Mouse (Mus musculus) heart, embryonic 14.5 days (tissue): ENCODE data around the gene Mef2b. TPM values are rescaled to one million over a fixed set of nuclear protein-coding genes. Genes with fewer than 3 reads are reported as not detected.
A peak's percentile ranks its signal among the peaks of the same experiment; 100 is the strongest.

Source experiments
- ATAC-seq: fragments of 200-750 bp; cut with Nextera tagmentation; 2 replicates; pipeline ENCODE4 v1.8.0; 2017; ENCODE audit warnings: low read depth, moderate TSS enrichment; ENCODE audit not compliant: insufficient number of reproducible peaks, insufficient read depth, low FRiP score
- H3K27ac ChIP-seq, 2 experiments: fragments of 200-500 bp in 1 of 2; fragments of 300-500 bp in 1 of 2; sonication (generic) in 1 of 2; replicated peaks in 1 of 2; 2 replicates each; pipeline ENCODE4 v1.5.1; 2012 to 2014; ENCODE audit warnings: low read depth in 2 of 2, low read length in 2 of 2, control low read depth in 1 of 2, mild to moderate bottlenecking in 1 of 2, mixed read lengths in 1 of 2; ENCODE audit not compliant: control insufficient read depth in 1 of 2, insufficient read depth in 1 of 2
- H3K27me3 ChIP-seq: fragments of 300-500 bp; sonication (generic); 2 replicates; pipeline ENCODE4 v1.6.1; 2014; ENCODE audit warnings: mild to moderate bottlenecking, low read length, control low read depth; ENCODE audit not compliant: control insufficient read depth, insufficient read depth
- H3K36me3 ChIP-seq: fragments of 300-500 bp; sonication (generic); 2 replicates; pipeline ENCODE4 v1.6.1; 2014; ENCODE audit warnings: mild to moderate bottlenecking, control low read depth, low read length, mixed read lengths; ENCODE audit not compliant: control insufficient read depth, insufficient read depth
- H3K4me1 ChIP-seq, 2 experiments: fragments of 200-500 bp in 1 of 2; fragments of 300-500 bp in 1 of 2; sonication (generic) in 1 of 2; 2 replicates each; pipeline ENCODE4 v1.6.1; 2012 to 2014; ENCODE audit warnings: low read length in 2 of 2, control low read depth in 1 of 2, mixed read lengths in 1 of 2; ENCODE audit not compliant: control insufficient read depth in 2 of 2, insufficient read depth in 2 of 2
- H3K4me2 ChIP-seq: fragments of 300-500 bp; sonication (generic); 2 replicates; pipeline ENCODE4 v1.6.1; 2014; ENCODE audit warnings: mild to moderate bottlenecking, low read length
- H3K4me3 ChIP-seq, 2 experiments: fragments of 200-500 bp in 1 of 2; fragments of 300-500 bp in 1 of 2; sonication (generic) in 1 of 2; 2 replicates each; pipeline ENCODE4 v1.5.1; 2012 to 2014; ENCODE audit warnings: low read length in 2 of 2, mild to moderate bottlenecking in 2 of 2, control low read depth in 1 of 2, low read depth in 1 of 2, moderate library complexity in 1 of 2; ENCODE audit not compliant: control insufficient read depth in 1 of 2, insufficient read depth in 1 of 2
- H3K9ac ChIP-seq: fragments of 300-500 bp; sonication (generic); 2 replicates; pipeline ENCODE4 v1.6.1; 2014; ENCODE audit warnings: mild to moderate bottlenecking, low read length
- H3K9me3 ChIP-seq: fragments of 300-500 bp; sonication (generic); 2 replicates; pipeline ENCODE4 v1.6.1; 2016; ENCODE audit warnings: low read length, control low read depth; ENCODE audit not compliant: control insufficient read depth
- WGBS: fragments of 180-500 bp; shearing (Covaris S2); extraction: QIAGEN DNeasy Blood & Tissue Kit; methylation state at CpG from one replicate; pipeline ENCODE4 v1.1.7; 2014; 5-methylcytosine and 5-hydroxymethylcytosine counted together
- polyA plus RNA-seq: library from polyadenylated mRNA; unstranded; fragments of >200 nt; fragmentation: Nextera tagmentation; extraction: Ambion mirVana; gene quantifications from 2 replicates; pipeline ENCODE4 v1.2.1, GENCODE M21; 2014

Mef2b gene
- polyA plus RNA-seq = 0.22 TPM in 1 of 2 replicates, not detected in the other

GRCm38 (mm10) chr8:70139026-70139857 lies at the start of gene Mef2b, which contains the start of the genes Rfxank and Borcs8:
Mef2b (plus strand) TSS chr8:70139711.
Rfxank (minus strand) TSS chr8:70139154.
Borcs8 (plus strand) TSS chr8:70139499.
- Histone ChIP-seq H3K27ac (peak within 1 kb of the TSS; percentile 81 to 83), H3K9ac (peak within 1 kb of the TSS; percentile 84), H3K9me3 (no peaks in the 10 kb centered on the region), H3K4me2 (peak within 1 kb of the TSS; percentile 81), H3K4me1 (peaks cover 13 to 23% of the 10 kb centered on the region in 2 experiments), H3K4me3 (peak within 1 kb of the TSS; percentile 76 to 97), H3K36me3 (peaks cover 53% of the 10 kb centered on the region), H3K27me3 (no peaks in the 10 kb centered on the region)
- WGBS = under 1% methylated on average over 46 of the region's 46 CpGs
- ATAC-seq = peak; percentile 97

- no peak overlapping the region for H3K4me2 ChIP-seq
- H3K27me3 ChIP-seq = peaks cover 59% of the 10 kb centered on the region
- WGBS = 51% methylated on average over 8 of the region's 8 CpGs
- ATAC-seq = no peak
- no peak overlapping the region for H3K4me3 ChIP-seq
- no peaks in the 10 kb centered on the region; a peak in 1 of 4 replicates for H3K4me1 ChIP-seq
- H3K36me3 ChIP-seq = no peaks in the 10 kb centered on the region
- no peaks in the 10 kb centered on the region for H3K9me3 ChIP-seq
- H3K27ac ChIP-seq = no peak overlapping the region
- no peak overlapping the region for H3K9ac ChIP-seq
Observed at GRCm38 (mm10) chr8:70092786-70093185, 46.7 kb upstream of the Mef2b start.

GRCm38 (mm10) chr8:70099276-70099675 lies 40.2 kb upstream of the Mef2b start:
- 70% methylated on average over 8 of the region's 8 CpGs for WGBS
- H3K36me3 ChIP-seq = no peaks in the 10 kb centered on the region
- ATAC-seq = no peak
- H3K9me3 ChIP-seq = no peaks in the 10 kb centered on the region
- H3K9ac ChIP-seq = no peak overlapping the region
- peaks cover 6% of the 10 kb centered on the region; the same call in 1 of the 2 replicates for H3K27me3 ChIP-seq
- H3K4me3 ChIP-seq = no peak overlapping the region
- H3K4me2 ChIP-seq = no peak overlapping the region
- H3K4me1 ChIP-seq = no peaks in the 10 kb centered on the region
- no peak overlapping the region for H3K27ac ChIP-seq

GRCm38 (mm10) chr8:70100241-70100640 lies 39.3 kb upstream of the Mef2b start:
- 82% methylated on average over 8 of the region's 8 CpGs for WGBS
- ATAC-seq = no peak
- H3K4me2 ChIP-seq = no peak overlapping the region
- H3K9ac ChIP-seq = no peak overlapping the region
- no peak overlapping the region for H3K4me3 ChIP-seq
- no peak overlapping the region for H3K27ac ChIP-seq
- H3K4me1 ChIP-seq = no peaks in the 10 kb centered on the region
- H3K36me3 ChIP-seq = no peaks in the 10 kb centered on the region
- 0 out of 2 replicates have a peak, but pooled peaks cover 4% of the 10 kb centered on the region for H3K27me3 ChIP-seq
- no peaks in the 10 kb centered on the region for H3K9me3 ChIP-seq

GRCm38 (mm10) chr8:70104506-70104905 lies 35.0 kb upstream of the Mef2b start:
- Histone ChIP-seq H3K27ac (no peak overlapping the region), H3K9me3 (no peaks in the 10 kb centered on the region), H3K27me3 (peaks cover 23% of the 10 kb centered on the region), H3K4me2 (no peak overlapping the region), H3K4me1 (no peaks in the 10 kb centered on the region), H3K36me3 (no peaks in the 10 kb centered on the region), H3K4me3 (no peak overlapping the region), H3K9ac (no peak overlapping the region)
- ATAC-seq = peak; percentile 55; the same call in 1 of the 2 replicates
- WGBS = 9% methylated on average over 6 of the region's 6 CpGs

GRCm38 (mm10) chr8:70104922-70105321 lies 34.6 kb upstream of the Mef2b start:
- Histone ChIP-seq H3K4me1 (no peaks in the 10 kb centered on the region), H3K27ac (no peak overlapping the region), H3K36me3 (no peaks in the 10 kb centered on the region), H3K9ac (no peak overlapping the region), H3K4me3 (no peak overlapping the region), H3K27me3 (peaks cover 27% of the 10 kb centered on the region), H3K9me3 (no peaks in the 10 kb centered on the region), H3K4me2 (no peak overlapping the region)
- 71% methylated on average over 7 of the region's 7 CpGs for WGBS
- no peak for ATAC-seq

GRCm38 (mm10) chr8:70110451-70110850 lies 29.1 kb upstream of the Mef2b start:
- Histone ChIP-seq H3K36me3 (no peaks in the 10 kb centered on the region), H3K4me2 (no peak overlapping the region), H3K9me3 (no peaks in the 10 kb centered on the region), H3K27ac (no peak overlapping the region), H3K9ac (no peak overlapping the region), H3K4me3 (no peak overlapping the region), H3K4me1 (no peaks in the 10 kb centered on the region), H3K27me3 (peaks cover 82% of the 10 kb centered on the region)
- no peak for ATAC-seq
- WGBS = 76% methylated on average over 2 of the region's 2 CpGs
